Mouse (Mus musculus): ENCODE data around the gene Skp2.

DNA sequence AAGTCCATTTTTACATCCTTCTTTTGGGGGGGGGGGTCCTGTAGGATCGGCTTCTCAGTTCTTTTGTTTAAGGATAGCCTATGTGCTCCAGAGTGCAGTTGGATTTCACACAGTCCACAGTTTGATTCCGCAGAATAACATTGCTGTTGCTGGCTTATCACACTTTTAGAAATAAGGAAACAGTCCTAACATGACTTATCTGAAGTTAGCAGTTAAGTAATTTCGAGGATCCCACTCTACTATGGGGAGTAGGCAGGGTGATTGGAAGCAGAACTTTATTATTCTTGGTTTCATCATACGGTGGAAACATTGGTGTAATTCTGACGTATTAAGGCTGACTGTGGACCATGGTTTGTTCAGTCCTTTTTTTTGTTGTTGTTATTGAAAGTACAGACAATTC, 64.6 kb downstream of the Skp2 start:
- TF ChIP-seq MAFK (IDR thresholded peaks at IDR 0.05; ENCODE audit: insufficient read depth, low read depth, low read length) (no peak), ZC3H11A (IDR thresholded peaks at IDR 0.05; ENCODE audit: borderline replicate concordance, low read depth, low read length) (no peak)
